Comparison of ENCODE assay signal across 23 mouse cellular contexts in the genomic region with DNA sequence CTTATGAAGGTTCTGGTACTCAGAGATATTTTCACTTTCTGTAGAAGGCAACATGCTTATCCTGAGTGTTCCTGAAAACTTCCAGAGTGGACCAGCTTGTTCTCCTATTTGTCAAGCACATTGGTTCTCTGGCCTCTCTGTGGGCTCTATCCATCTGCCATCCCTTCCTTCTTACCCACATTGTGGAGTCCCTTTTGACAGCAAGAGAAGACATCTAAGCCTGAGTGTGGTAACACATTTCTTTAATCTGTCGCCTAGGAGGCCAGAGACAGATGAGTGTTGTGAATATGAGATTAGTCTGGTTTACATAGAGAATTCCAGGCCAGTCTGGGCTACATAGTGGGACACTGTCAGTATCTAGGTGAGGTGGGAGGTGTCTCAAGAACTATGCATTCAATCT.
"Had no signal": no experiment of that assay in that cellular context is flagged by ENCODE, and none has a peak within 500 bp of the region (broad histone marks: within the 10 kb centered on the region; RNA-seq: fewer than 3 reads in every experiment).

No protein-coding gene starts in this region.

- H3K27ac ChIP-seq: heart, adult 2 months; heart, embryonic 13.5 days; heart, embryonic 15.5 days; hindbrain, embryonic 13.5 days; hindbrain, embryonic 15.5 days; hindbrain, postnatal 0 days; layer of hippocampus, adult 2 months; limb, embryonic 10.5 days; limb, embryonic 12.5 days; liver, embryonic 12.5 days; liver, embryonic 14.5 days had no signal

- H3K4me3 ChIP-seq: heart, adult 2 months; heart, embryonic 13.5 days; heart, embryonic 15.5 days; hindbrain, embryonic 13.5 days; hindbrain, embryonic 15.5 days; layer of hippocampus, adult 2 months; limb, embryonic 10.5 days; limb, embryonic 12.5 days; liver, embryonic 12.5 days had no signal

- ATAC-seq: hindbrain, postnatal 0 days; intestine, embryonic 16.5 days; liver, embryonic 12.5 days had no signal

- DNase-seq: gastrocnemius, postnatal 14 days; gastrocnemius, postnatal 36 days; heart, adult 11 months; heart, adult 2 months; heart, postnatal 14 days; heart, postnatal 36 days; kidney, adult 11 months; kidney, adult 8-10 months; kidney, postnatal 10 days; kidney, postnatal 25 days; kidney, postnatal 4 days; liver had no signal
